9 mouse cellular contexts compared by ENCODE assay signal in the genomic region with DNA sequence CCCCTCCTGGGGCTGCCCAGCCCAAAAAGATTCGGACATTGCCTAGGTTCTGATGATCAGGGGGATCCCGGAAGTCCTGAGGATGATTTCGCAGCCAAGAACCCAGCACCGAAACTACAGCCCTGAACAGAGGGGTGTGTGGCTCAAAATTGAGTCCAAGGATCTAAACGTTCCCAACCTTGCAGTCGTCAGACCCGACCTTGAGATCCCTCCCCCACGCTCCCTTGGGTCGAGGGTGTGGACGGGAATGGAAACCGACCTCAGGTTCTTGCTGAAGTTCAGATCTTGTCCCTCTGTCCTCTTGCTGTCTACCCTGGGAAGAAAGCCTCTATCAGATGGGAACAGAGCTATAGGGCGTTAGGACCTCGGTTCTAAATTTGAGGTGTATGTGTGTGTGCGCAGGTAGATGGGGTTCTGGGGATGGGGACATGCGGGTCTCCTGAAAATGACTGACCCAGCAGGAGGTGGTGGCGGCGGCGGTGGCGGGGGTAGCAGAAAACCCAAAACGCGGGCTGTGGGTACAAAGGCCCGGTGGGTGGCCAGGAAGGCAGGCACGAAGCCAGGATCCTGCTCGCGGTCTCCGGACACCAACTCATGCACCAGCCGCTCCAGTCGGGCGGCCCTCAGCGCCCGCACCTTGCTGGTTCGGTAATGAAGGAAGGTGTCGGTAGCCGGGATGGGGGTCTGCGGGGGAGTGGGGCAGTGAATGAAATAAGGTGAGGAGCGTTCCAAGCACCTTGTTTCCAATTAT. TPM values are rescaled to one million over a fixed set of nuclear protein-coding genes. Genes with fewer than 3 reads are reported as not detected.
DNase-seq lines count a peak whose midpoint lies in the region; ATAC-seq and TF ChIP-seq lines count a peak whose summit lies in the region.
"Had no signal": no experiment of that assay in that cellular context is flagged by ENCODE, and none has a peak within 500 bp of the region (broad histone marks: within the 10 kb centered on the region; RNA-seq: fewer than 3 reads in every experiment).

No protein-coding gene starts in this region.

- peaks cover 100% of the 10 kb centered on the region for H3K27me3 ChIP-seq in heart, embryonic 10.5 days (ENCODE audit: insufficient read depth, poor library complexity, severe bottlenecking)
- H3K27me3 ChIP-seq in heart, adult 2 months (ENCODE audit: control insufficient read depth, insufficient read depth, low read length), result peaks cover 9% of the 10 kb centered on the region; the same call in 1 of the 2 replicates
- H3K27me3 ChIP-seq in hindbrain, embryonic 15.5 days, result peaks cover 66% of the 10 kb centered on the region
- H3K27me3 ChIP-seq in midbrain, embryonic 14.5 days (ENCODE audit: control insufficient read depth, insufficient read depth, low read length), result peaks cover 54% of the 10 kb centered on the region
- H3K27me3 ChIP-seq in liver, embryonic 11.5 days (replicated peaks; ENCODE audit: control insufficient read depth, insufficient read depth, low read length), result peaks cover 96% of the 10 kb centered on the region

- no peaks in the 10 kb centered on the region for H3K9me3 ChIP-seq in heart, embryonic 10.5 days
- H3K9me3 ChIP-seq in hindbrain, embryonic 15.5 days, result no peaks in the 10 kb centered on the region
- H3K9me3 ChIP-seq in midbrain, embryonic 14.5 days (ENCODE audit: control insufficient read depth, low read length), result no peaks in the 10 kb centered on the region
- no peaks in the 10 kb centered on the region for H3K9me3 ChIP-seq in liver, embryonic 11.5 days (ENCODE audit: control insufficient read depth, low read length)

- H3K36me3 ChIP-seq in heart, embryonic 10.5 days, result no peaks in the 10 kb centered on the region
- no peaks in the 10 kb centered on the region for H3K36me3 ChIP-seq in heart, adult 2 months (ENCODE audit: control insufficient read depth, insufficient read depth, low read length)
- H3K36me3 ChIP-seq in hindbrain, embryonic 15.5 days, result no peaks in the 10 kb centered on the region
- no peaks in the 10 kb centered on the region for H3K36me3 ChIP-seq in midbrain, embryonic 14.5 days (ENCODE audit: control insufficient read depth, insufficient read depth, low read length)
- H3K36me3 ChIP-seq in liver, embryonic 11.5 days (ENCODE audit: control insufficient read depth, insufficient read depth, low read length), result no peaks in the 10 kb centered on the region

- TF ChIP-seq POLR2A in heart, adult 2 months (IDR thresholded peaks at IDR 0.05; ENCODE audit: insufficient read depth, low read depth, low read length), result no peak

- H3K9ac ChIP-seq in heart, adult 2 months (ENCODE audit: low read depth, low read length), result no peak overlapping the region
- H3K9ac ChIP-seq in hindbrain, embryonic 15.5 days, result no peak overlapping the region
- H3K9ac ChIP-seq in midbrain, embryonic 14.5 days (replicated peaks; ENCODE audit: low read length), result no peak overlapping the region
- H3K9ac ChIP-seq in liver, embryonic 11.5 days (ENCODE audit: low read depth, low read length), result no peak overlapping the region

- no peak for TF ChIP-seq EP300 in heart, adult 2 months (IDR thresholded peaks at IDR 0.05; ENCODE audit: insufficient read depth, low read depth, low read length)

- DNase-seq in heart, embryonic 10.5 days (ENCODE audit: low spot score), result no peak
- no peak for DNase-seq in heart, adult 2 months
- DNase-seq in cerebellum, adult 9-10 months, result peak; percentile 77
- no peak for DNase-seq in midbrain, embryonic 14.5 days
- DNase-seq in right cerebral cortex, postnatal 4 days, result no peak
- DNase-seq in urinary bladder, adult 2 months (ENCODE audit: low spot score), result no peak
- no peak for DNase-seq in liver, embryonic 11.5 days (ENCODE audit: low spot score)

- peak overlapping the region; percentile 64 for H3K4me3 ChIP-seq in heart, embryonic 10.5 days
- no peak overlapping the region for H3K4me3 ChIP-seq in heart, adult 2 months
- peak overlapping the region; percentile 36 for H3K4me3 ChIP-seq in hindbrain, embryonic 15.5 days
- peak overlapping the region; percentile 32; the same call in 1 of the 2 replicates for H3K4me3 ChIP-seq in midbrain, embryonic 14.5 days (replicated peaks; ENCODE audit: low read depth, low read length)
- H3K4me3 ChIP-seq in liver, embryonic 11.5 days (ENCODE audit: low read depth, low read length), result no peak overlapping the region

- ATAC-seq in hindbrain, embryonic 15.5 days (ENCODE audit: low FRiP score, low read depth), result no peak
- ATAC-seq in midbrain, embryonic 14.5 days (ENCODE audit: low FRiP score, low TSS enrichment), result no peak
- ATAC-seq in liver, embryonic 11.5 days (replicated peaks; ENCODE audit: low FRiP score), result no peak

- peak overlapping the region; percentile 69 for H3K4me2 ChIP-seq in hindbrain, embryonic 15.5 days
- H3K4me2 ChIP-seq in midbrain, embryonic 14.5 days (ENCODE audit: low read length), result peak overlapping the region; percentile 57
- no peak overlapping the region for H3K4me2 ChIP-seq in liver, embryonic 11.5 days

- H3K27ac ChIP-seq in heart, embryonic 10.5 days, result no peak overlapping the region
- no peak overlapping the region for H3K27ac ChIP-seq in heart, adult 2 months
- no peak overlapping the region for H3K27ac ChIP-seq in hindbrain, embryonic 15.5 days (replicated peaks)
- no peak overlapping the region for H3K27ac ChIP-seq in midbrain, embryonic 14.5 days (replicated peaks; ENCODE audit: low read depth, low read length)
- H3K27ac ChIP-seq in liver, embryonic 11.5 days (ENCODE audit: low read depth, low read length), result no peak overlapping the region

- intact Hi-C loops in heart, adult 2 months (cut with DNase I), result no loop called here

- WGBS in heart, embryonic 10.5 days, result 5% methylated on average over 36 of the region's 36 CpGs
- WGBS in heart, adult 2 months, result 26% methylated on average over 36 of the region's 36 CpGs
- WGBS in hindbrain, embryonic 15.5 days, result 9% methylated on average over 36 of the region's 36 CpGs
- 9% methylated on average over 36 of the region's 36 CpGs for WGBS in midbrain, embryonic 14.5 days
- WGBS in liver, embryonic 11.5 days, result 7% methylated on average over 36 of the region's 36 CpGs

- H3K79me2 ChIP-seq in heart, adult 2 months (replicated peaks; ENCODE audit: control insufficient read depth, insufficient read depth, low read length), result no peaks in the 10 kb centered on the region

- peaks cover 24% of the 10 kb centered on the region for H3K4me1 ChIP-seq in heart, embryonic 10.5 days
- no peaks in the 10 kb centered on the region; the same call in 1 of the 2 replicates for H3K4me1 ChIP-seq in heart, adult 2 months (ENCODE audit: control insufficient read depth, insufficient read depth, low read length)
- H3K4me1 ChIP-seq in hindbrain, embryonic 15.5 days (replicated peaks), result peaks cover 23% of the 10 kb centered on the region
- H3K4me1 ChIP-seq in midbrain, embryonic 14.5 days (ENCODE audit: control insufficient read depth, insufficient read depth, low read length), result peaks cover 23% of the 10 kb centered on the region
- H3K4me1 ChIP-seq in liver, embryonic 11.5 days (replicated peaks; ENCODE audit: control insufficient read depth, insufficient read depth, low read length), result peaks cover 10% of the 10 kb centered on the region; the same call in 1 of the 2 replicates

- TF ChIP-seq CTCF in heart, adult 2 months (IDR thresholded peaks at IDR 0.05), result no peak

RNA-seq across cellular contexts. Expression of a gene that starts 1.5 kb away (rescaled TPM):
- 1.8 and 2.3 TPM in 2 replicates for polyA plus RNA-seq in heart, embryonic 10.5 days (2016; fragmentation: Nextera tagmentation; extraction: Ambion mirVana)
- 1 to 10 TPM; 4.2 to 4.8 TPM for total RNA-seq in heart, adult 2 months (2021)
- polyA plus RNA-seq in heart, adult 2 months (2012; rRNA removed), result 12.7 and 13.9 TPM in 2 replicates
- polyA plus RNA-seq in hindbrain, embryonic 15.5 days (2015; fragmentation: Nextera tagmentation; extraction: Ambion mirVana), result 1.2 and 2.2 TPM in 2 replicates
- 0.53 and 0.68 TPM in 2 replicates for polyA plus RNA-seq in midbrain, embryonic 14.5 days (2014; fragmentation: Nextera tagmentation; extraction: Ambion mirVana)
- polyA plus RNA-seq in urinary bladder, adult 2 months (2012; rRNA removed), result 25.7 and 27.3 TPM in 2 replicates
- 0.34 and 0.55 TPM in 2 replicates for polyA plus RNA-seq in liver, embryonic 11.5 days (2014; fragmentation: Nextera tagmentation; extraction: Ambion mirVana)
- total RNA-seq: common myeloid progenitor, adult 5-6 weeks had no signal

RNA-seq across cellular contexts. Expression of a gene that starts 14.7 kb away (rescaled TPM):
- polyA plus RNA-seq in heart, embryonic 10.5 days (2016; fragmentation: Nextera tagmentation; extraction: Ambion mirVana), result 0.20 and 0.75 TPM in 2 replicates
- under 1 TPM in 1 of 2 experiments, not detected in 1; 0.09 TPM for total RNA-seq in heart, adult 2 months (2021)
- polyA plus RNA-seq in heart, adult 2 months (2012; rRNA removed), result 0.21 TPM in 1 of 2 replicates, not detected in the other
- 4.9 and 5.1 TPM in 2 replicates for polyA plus RNA-seq in hindbrain, embryonic 15.5 days (2015; fragmentation: Nextera tagmentation; extraction: Ambion mirVana)
- 4.5 and 4.6 TPM in 2 replicates for polyA plus RNA-seq in midbrain, embryonic 14.5 days (2014; fragmentation: Nextera tagmentation; extraction: Ambion mirVana)
- 0.19 and 0.29 TPM in 2 replicates for polyA plus RNA-seq in urinary bladder, adult 2 months (2012; rRNA removed)
- polyA plus RNA-seq in liver, embryonic 11.5 days (2014; fragmentation: Nextera tagmentation; extraction: Ambion mirVana), result 0.23 and 0.29 TPM in 2 replicates
- total RNA-seq: common myeloid progenitor, adult 5-6 weeks had no signal

RNA-seq across cellular contexts. Expression of a gene that starts 14.8 kb away (rescaled TPM):
- 89.8 and 106 TPM in 2 replicates for polyA plus RNA-seq in heart, embryonic 10.5 days (2016; fragmentation: Nextera tagmentation; extraction: Ambion mirVana)
- total RNA-seq in heart, adult 2 months (2021), result 10 to 100 TPM; 61.5 to 67.5 TPM
- 42.5 and 46.2 TPM in 2 replicates for polyA plus RNA-seq in heart, adult 2 months (2012; rRNA removed)
- 94.9 and 100 TPM in 2 replicates for polyA plus RNA-seq in hindbrain, embryonic 15.5 days (2015; fragmentation: Nextera tagmentation; extraction: Ambion mirVana)
- polyA plus RNA-seq in midbrain, embryonic 14.5 days (2014; fragmentation: Nextera tagmentation; extraction: Ambion mirVana), result 70.6 and 73.2 TPM in 2 replicates
- polyA plus RNA-seq in urinary bladder, adult 2 months (2012; rRNA removed), result 84.4 and 86.5 TPM in 2 replicates
- polyA plus RNA-seq in liver, embryonic 11.5 days (2014; fragmentation: Nextera tagmentation; extraction: Ambion mirVana), result 89.4 and 89.5 TPM in 2 replicates

RNA-seq across cellular contexts. Expression of a gene that starts 24.5 kb away (rescaled TPM):
- 25.0 and 25.9 TPM in 2 replicates for polyA plus RNA-seq in heart, embryonic 10.5 days (2016; fragmentation: Nextera tagmentation; extraction: Ambion mirVana)
- 1 to 10 TPM; 1.1 to 1.4 TPM for total RNA-seq in heart, adult 2 months (2021)
- 2.1 and 2.5 TPM in 2 replicates for polyA plus RNA-seq in heart, adult 2 months (2012; rRNA removed)
- polyA plus RNA-seq in hindbrain, embryonic 15.5 days (2015; fragmentation: Nextera tagmentation; extraction: Ambion mirVana), result 1.3 and 1.9 TPM in 2 replicates
- 0.65 and 2.0 TPM in 2 replicates for polyA plus RNA-seq in midbrain, embryonic 14.5 days (2014; fragmentation: Nextera tagmentation; extraction: Ambion mirVana)
- 1.8 and 2.1 TPM in 2 replicates for polyA plus RNA-seq in urinary bladder, adult 2 months (2012; rRNA removed)
- 131 TPM in 2 replicates for polyA plus RNA-seq in liver, embryonic 11.5 days (2014; fragmentation: Nextera tagmentation; extraction: Ambion mirVana)

RNA-seq across cellular contexts. Expression of a gene that starts 32.2 kb away (rescaled TPM):
- 5.7 and 6.9 TPM in 2 replicates for polyA plus RNA-seq in heart, embryonic 10.5 days (2016; fragmentation: Nextera tagmentation; extraction: Ambion mirVana)
- 1 to 10 TPM; 6.5 to 7.4 TPM for total RNA-seq in heart, adult 2 months (2021)
- 4.6 and 6.2 TPM in 2 replicates for polyA plus RNA-seq in heart, adult 2 months (2012; rRNA removed)
- 9.1 and 9.3 TPM in 2 replicates for polyA plus RNA-seq in hindbrain, embryonic 15.5 days (2015; fragmentation: Nextera tagmentation; extraction: Ambion mirVana)
- polyA plus RNA-seq in midbrain, embryonic 14.5 days (2014; fragmentation: Nextera tagmentation; extraction: Ambion mirVana), result 21.5 and 22.8 TPM in 2 replicates
- 4.6 and 6.4 TPM in 2 replicates for polyA plus RNA-seq in urinary bladder, adult 2 months (2012; rRNA removed)
- 9.8 and 11.9 TPM in 2 replicates for polyA plus RNA-seq in liver, embryonic 11.5 days (2014; fragmentation: Nextera tagmentation; extraction: Ambion mirVana)

Comparison
In these comparisons a context has a peak if more than half of its experiments do, and no peak if none do; other contexts are left out.
1. H3K4me3 ChIP-seq: peak in heart, embryonic 10.5 days (single experiment), hindbrain, embryonic 15.5 days (single experiment) and midbrain, embryonic 14.5 days (single experiment); none in heart, adult 2 months (single experiment) and liver, embryonic 11.5 days (single experiment).